Mouse (Mus musculus) midbrain, embryonic 10.5 days (tissue): ENCODE data around the gene Tcea3. TPM values are rescaled to one million over a fixed set of nuclear protein-coding genes. Genes with fewer than 3 reads are reported as not detected.

Source experiments
- DNase-seq: peaks from one replicate; pipeline ENCODE4 v3.0.0-alpha.2; 2017; ENCODE audit warnings: low spot score
- H3K27ac ChIP-seq: fragments of 300-500 bp; sonication (generic); replicated peaks from 2 replicates; pipeline ENCODE4 v1.5.1; 2016; ENCODE audit warnings: mild to moderate bottlenecking
- H3K27me3 ChIP-seq: fragments of 300-500 bp; sonication (generic); 2 replicates; pipeline ENCODE4 v1.6.1; 2016; ENCODE audit warnings: low read depth, mild to moderate bottlenecking; ENCODE audit not compliant: poor library complexity, severe bottlenecking
- H3K36me3 ChIP-seq: fragments of 300-500 bp; sonication (generic); 2 replicates; pipeline ENCODE4 v1.6.1; 2016; ENCODE audit warnings: mild to moderate bottlenecking, moderate library complexity
- H3K4me1 ChIP-seq: fragments of 300-500 bp; sonication (generic); 2 replicates; pipeline ENCODE4 v1.6.1; 2016
- H3K4me3 ChIP-seq: fragments of 300-500 bp; sonication (generic); 2 replicates; pipeline ENCODE4 v1.5.1; 2016; ENCODE audit warnings: mild to moderate bottlenecking, moderate library complexity
- H3K9me3 ChIP-seq: fragments of 300-500 bp; sonication (generic); replicated peaks from 2 replicates; pipeline ENCODE4 v1.6.1; 2016; ENCODE audit warnings: mild to moderate bottlenecking
- WGBS: fragments of 180-500 bp; shearing (Covaris S2); methylation state at CpG from one replicate; pipeline ENCODE4 v1.1.7; 2016; 5-methylcytosine and 5-hydroxymethylcytosine counted together
- polyA plus RNA-seq: library from polyadenylated mRNA; unstranded; fragments of >200 nt; fragmentation: Nextera tagmentation; extraction: Ambion mirVana; gene quantifications from 2 replicates; pipeline ENCODE4 v1.2.1, GENCODE M21; 2016

The Tcea3 gene
- polyA plus RNA-seq, 1 experiment from 2014 or later = 0.79 TPM

DNA sequence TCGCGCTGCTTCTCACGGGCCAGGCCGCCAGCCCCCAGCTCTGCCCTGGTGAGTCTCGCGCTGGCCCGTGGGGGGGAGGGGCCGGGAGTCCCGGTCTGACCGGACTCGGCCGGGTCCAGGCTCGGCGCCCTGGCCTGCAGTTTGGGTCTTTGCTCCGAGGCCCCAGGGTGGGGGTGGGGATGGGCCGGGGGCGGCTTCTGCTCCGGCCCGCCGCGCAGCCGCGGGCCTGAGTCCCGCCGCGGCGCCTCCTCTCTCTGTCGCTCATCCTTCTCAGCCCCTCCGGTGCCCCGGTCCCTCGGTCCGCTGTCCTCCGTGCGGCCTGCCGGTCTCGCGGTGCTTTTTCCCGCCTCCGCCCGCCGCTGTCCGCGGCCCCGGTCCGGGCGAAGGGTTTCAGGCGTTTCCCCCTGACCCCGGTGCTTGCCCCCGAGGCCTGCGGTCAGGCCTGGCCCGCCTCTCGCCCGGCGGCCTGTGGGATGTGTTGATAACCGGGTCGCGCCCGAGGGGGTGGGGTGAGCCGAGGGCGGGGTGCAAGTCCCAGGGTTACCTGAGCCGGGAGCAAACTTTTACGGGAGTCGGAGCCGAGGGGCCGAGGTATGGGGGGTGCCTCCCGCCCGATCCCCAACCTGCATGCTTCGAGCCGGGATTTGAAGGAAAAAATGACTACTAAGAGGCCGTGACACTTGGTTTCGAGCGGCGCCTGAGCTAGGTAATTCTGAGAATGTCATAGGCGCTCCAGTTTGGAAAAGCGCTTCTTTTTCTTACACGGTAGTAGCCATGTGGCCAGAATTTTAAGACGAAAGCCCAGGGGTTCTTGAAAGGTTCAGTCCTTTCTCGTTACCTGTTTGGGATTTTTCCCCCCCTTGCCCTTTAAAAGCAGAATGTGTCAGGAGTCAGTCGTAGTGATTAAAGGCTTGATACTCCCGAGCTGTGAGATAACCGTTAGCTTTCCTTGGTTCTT, 63.8 kb downstream of the Tcea3 start:
- Histone ChIP-seq H3K36me3 (peaks cover 4% of the 10 kb centered on the region), H3K9me3 (no peaks in the 10 kb centered on the region), H3K27me3 (no peaks in the 10 kb centered on the region), H3K4me1 (peaks cover 47% of the 10 kb centered on the region), H3K27ac (peak overlapping the region; percentile 100), H3K4me3 (peak overlapping the region; percentile 100)
- peak; percentile 78 for DNase-seq
- whole genome bisulfite sequencing = under 1% methylated on average over 81 of the region's 81 CpGs

DNA sequence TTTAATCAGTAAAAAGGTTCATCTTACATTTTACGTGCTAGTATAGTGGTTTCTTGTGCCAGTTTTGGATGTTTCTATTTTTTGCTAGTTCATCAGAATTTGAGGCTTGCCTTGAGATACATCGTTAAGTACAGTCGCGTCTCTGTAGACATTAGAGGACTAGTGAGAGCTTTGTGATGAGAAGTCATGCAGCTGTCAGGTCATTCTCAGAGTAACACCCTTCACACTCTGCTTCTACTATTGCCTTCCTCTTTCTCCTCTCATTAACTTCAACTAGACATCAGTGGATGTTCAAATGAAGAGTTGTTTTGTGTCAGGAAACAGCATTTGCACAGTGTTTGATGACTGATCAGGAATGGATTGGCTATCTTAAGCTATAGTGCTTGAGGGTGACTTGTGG, 65.1 kb downstream of the Tcea3 start:
- 67% methylated on average over 4 of the region's 4 CpGs for WGBS

DNA sequence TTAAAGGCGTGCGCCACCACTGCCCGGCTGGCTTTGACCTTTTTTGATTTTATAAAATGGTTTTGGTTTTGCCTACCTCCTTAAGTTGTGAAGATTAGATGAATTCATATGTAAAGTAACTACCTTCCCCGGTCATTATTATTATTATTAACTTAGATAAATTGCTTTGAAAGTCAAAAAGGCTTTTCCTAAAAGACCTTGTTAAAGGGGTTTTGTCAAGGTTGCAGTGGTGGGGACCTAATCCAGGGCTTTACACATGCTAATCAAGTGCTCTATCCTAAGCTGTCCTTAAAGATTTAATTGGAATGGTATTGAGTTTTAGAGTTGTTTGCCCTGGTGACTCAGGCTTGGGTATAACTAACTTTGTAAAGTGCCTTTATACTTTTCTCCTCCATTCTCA, 70.1 kb downstream of the Tcea3 start:
- Histone ChIP-seq H3K9me3 (no peaks in the 10 kb centered on the region), H3K4me3 (no peak overlapping the region), H3K27ac (no peak overlapping the region), H3K27me3 (no peaks in the 10 kb centered on the region), H3K4me1 (peaks cover 27% of the 10 kb centered on the region), H3K36me3 (peaks cover 67% of the 10 kb centered on the region)
- 80% methylated on average over 4 of the region's 4 CpGs for WGBS
- no peak for DNase-seq

More for the DNA sequence above, 65.1 kb downstream of the Tcea3 start:
- H3K27me3 ChIP-seq = no peaks in the 10 kb centered on the region
- peaks cover 47% of the 10 kb centered on the region for H3K4me1 ChIP-seq
- no peak overlapping the region for H3K27ac ChIP-seq
- H3K9me3 ChIP-seq = no peaks in the 10 kb centered on the region
- no peak for DNase-seq
- peaks cover 17% of the 10 kb centered on the region for H3K36me3 ChIP-seq
- peak overlapping the region; percentile 100 for H3K4me3 ChIP-seq

DNA sequence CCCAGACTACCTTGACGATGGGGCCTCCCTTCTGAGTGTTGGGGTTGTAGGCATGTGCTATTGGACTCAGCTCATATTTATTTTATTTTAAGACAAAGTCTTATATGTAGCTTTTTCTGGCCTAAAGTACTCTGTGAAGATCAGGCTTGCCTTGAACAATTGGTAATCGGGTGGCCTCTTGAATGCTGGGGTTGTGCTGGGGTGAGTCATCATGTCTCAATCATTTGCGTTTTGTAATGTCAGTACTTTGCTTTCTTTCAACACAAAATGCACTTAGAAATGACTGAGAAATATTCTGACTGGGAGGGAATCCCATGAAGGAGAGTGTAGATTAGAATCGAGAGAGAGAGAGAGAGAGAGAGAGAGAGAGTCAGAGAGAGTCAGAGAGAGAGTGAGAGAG, 72.5 kb downstream of the Tcea3 start:
- no peak overlapping the region for H3K4me3 ChIP-seq
- 95% methylated on average over 4 of the region's 4 CpGs for WGBS
- peaks cover 3% of the 10 kb centered on the region for H3K4me1 ChIP-seq
- H3K9me3 ChIP-seq = no peaks in the 10 kb centered on the region
- no peak overlapping the region for H3K27ac ChIP-seq
- no peak for DNase-seq
- H3K36me3 ChIP-seq = peaks cover 89% of the 10 kb centered on the region
- H3K27me3 ChIP-seq = no peaks in the 10 kb centered on the region

DNA sequence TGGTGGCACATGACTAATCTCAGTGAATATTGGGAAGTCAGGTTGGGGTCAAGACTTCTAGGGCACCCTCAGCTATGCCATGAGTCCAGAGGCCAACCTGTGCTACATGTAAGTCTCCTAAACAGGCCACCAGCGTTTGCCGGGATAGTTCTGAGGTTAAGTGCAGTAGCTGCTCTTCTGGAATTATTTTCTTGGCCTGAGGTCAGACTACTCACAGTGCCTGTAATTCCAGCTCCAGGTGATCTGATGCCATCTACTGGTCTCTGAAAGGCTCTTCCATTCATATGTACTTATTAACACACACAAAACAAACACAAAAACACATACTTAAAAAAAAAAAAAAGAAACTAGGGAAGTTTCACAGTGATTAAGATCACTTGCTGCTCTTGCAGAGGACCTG, 76.7 kb downstream of the Tcea3 start:
- no peaks in the 10 kb centered on the region for H3K4me1 ChIP-seq
- no peaks in the 10 kb centered on the region for H3K27me3 ChIP-seq
- WGBS = 90% methylated on average over 2 of the region's 2 CpGs
- no peaks in the 10 kb centered on the region for H3K9me3 ChIP-seq
- H3K36me3 ChIP-seq = peaks cover 88% of the 10 kb centered on the region
- H3K4me3 ChIP-seq = no peak overlapping the region
- no peak for DNase-seq
- no peak overlapping the region for H3K27ac ChIP-seq

Other genes starting within 250 kb of the Tcea3 start
- gene Eloa, start 226.0 kb upstream of the Tcea3 start, polyA plus RNA-seq = 34.7 and 36.1 TPM in 2 replicates
- gene Rpl11, start 194.3 kb upstream of the Tcea3 start, polyA plus RNA-seq = 407 and 486 TPM in 2 replicates
- gene Id3, start 104.2 kb upstream of the Tcea3 start, polyA plus RNA-seq = 619 and 802 TPM in 2 replicates
- 10.3 and 10.8 TPM in 2 replicates for gene E2f2, start 75.3 kb upstream of the Tcea3 start, polyA plus RNA-seq
- 6.0 and 7.1 TPM in 2 replicates for gene Asap3, start 41.4 kb upstream of the Tcea3 start, polyA plus RNA-seq
- gene Zfp46, start 37.0 kb downstream of the Tcea3 start, polyA plus RNA-seq = 23.3 and 30.3 TPM in 2 replicates
- gene Hnrnpr, start 63.2 kb downstream of the Tcea3 start, polyA plus RNA-seq = 229 and 258 TPM in 2 replicates
- gene Htr1d, start 175.8 kb downstream of the Tcea3 start, polyA plus RNA-seq = 0.23 and 0.39 TPM in 2 replicates
- 0.23 and 0.37 TPM in 2 replicates for gene 6030445D17Rik, start 214.5 kb downstream of the Tcea3 start, polyA plus RNA-seq
- 119 and 135 TPM in 2 replicates for gene Luzp1, start 222.0 kb downstream of the Tcea3 start, polyA plus RNA-seq